Mouse (Mus musculus) cerebellum, adult 2 months (tissue): ENCODE data around the gene Tspan33.

Experiments used
- CTCF ChIP-seq: fragments of 200-500 bp; IDR thresholded peaks from 2 replicates; pipeline ENCODE4 v1.5.1; 2011; ENCODE audit warnings: low read depth, mild to moderate bottlenecking, control low read depth, low read length, moderate library complexity, borderline replicate concordance; ENCODE audit not compliant: insufficient read depth
- POLR2A ChIP-seq: fragments of 200-500 bp; IDR thresholded peaks from 2 replicates; pipeline ENCODE4 v1.6.1; 2011; ENCODE audit warnings: low read length, control low read depth, borderline replicate concordance; ENCODE audit not compliant: insufficient read depth

- TF ChIP-seq CTCF (no peak), POLR2A (no peak)
Observed at GRCm38 (mm10) chr6:29766874-29767273, 72.9 kb downstream of the Tspan33 start.
